Mouse (Mus musculus): ENCODE measurements around the gene Fem1b. TPM values are rescaled to one million over a fixed set of nuclear protein-coding genes. Genes with fewer than 3 reads are reported as not detected.

The Fem1b gene
- polyA plus RNA-seq, 1 experiment from 2014 or later: 34.5 TPM

DNA sequence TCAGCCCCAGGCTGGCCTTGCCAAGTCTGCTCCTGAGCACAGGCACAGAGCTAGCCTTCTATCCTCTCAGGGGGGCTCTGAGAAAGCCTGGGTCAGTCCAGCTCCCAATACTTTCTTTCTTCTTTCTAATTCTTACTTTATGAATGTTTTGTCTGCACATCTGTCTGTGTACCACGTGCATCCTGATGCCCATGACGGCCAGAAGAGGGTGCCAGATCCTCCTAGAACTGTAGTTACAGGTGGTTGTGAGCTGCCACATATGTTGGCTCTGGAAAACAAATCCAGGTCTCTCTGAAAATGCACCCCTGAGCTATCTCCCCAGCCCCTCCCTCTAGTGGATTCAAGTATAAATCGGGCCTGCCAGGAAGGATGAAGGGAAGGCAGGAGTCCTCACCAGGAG lies 52.1 kb downstream of the Fem1b start:
- Histone ChIP-seq H3K27ac (replicated peaks) (no peak overlapping the region), H3K27me3 (ENCODE audit: low read depth, poor library complexity, severe bottlenecking) (peaks cover 16% of the 10 kb centered on the region), H3K9me3 (replicated peaks) (no peaks in the 10 kb centered on the region), H3K4me1 (peaks cover 8% of the 10 kb centered on the region), H3K4me3 (no peak overlapping the region), H3K36me3 (no peaks in the 10 kb centered on the region)
- WGBS: 62% methylated on average over 3 of the region's 3 CpGs
- DNase-seq (ENCODE audit: low spot score): no peak

DNA sequence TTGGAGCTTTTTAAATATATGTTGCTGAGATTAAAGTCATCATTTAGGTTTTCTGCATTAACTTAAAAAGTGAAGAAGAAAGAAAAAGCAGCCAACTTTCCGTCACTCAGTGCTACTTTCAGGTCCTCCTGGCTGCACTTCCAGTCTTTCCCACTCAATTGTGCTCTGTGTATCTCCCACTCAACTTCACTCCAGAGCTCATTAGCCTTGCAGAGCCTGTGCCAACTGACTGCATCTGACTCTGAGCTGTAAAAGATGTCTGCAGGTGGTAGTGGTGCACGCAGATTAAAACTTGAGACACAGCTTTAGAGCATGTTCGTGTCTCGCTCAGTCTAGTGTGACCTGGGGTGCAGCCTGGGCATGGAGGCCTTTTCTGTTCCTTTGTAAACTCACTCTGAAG lies 53.4 kb downstream of the Fem1b start:
- Histone ChIP-seq H3K36me3 (no peaks in the 10 kb centered on the region), H3K4me3 (no peak overlapping the region), H3K9me3 (replicated peaks) (no peaks in the 10 kb centered on the region), H3K4me1 (peaks cover 2% of the 10 kb centered on the region), H3K27me3 (ENCODE audit: low read depth, poor library complexity, severe bottlenecking) (0 out of 2 replicates have a peak, but pooled peaks cover 6% of the 10 kb centered on the region), H3K27ac (replicated peaks) (no peak overlapping the region)
- 86% methylated on average over 4 of the region's 4 CpGs for WGBS
- DNase-seq (ENCODE audit: low spot score): no peak

DNA sequence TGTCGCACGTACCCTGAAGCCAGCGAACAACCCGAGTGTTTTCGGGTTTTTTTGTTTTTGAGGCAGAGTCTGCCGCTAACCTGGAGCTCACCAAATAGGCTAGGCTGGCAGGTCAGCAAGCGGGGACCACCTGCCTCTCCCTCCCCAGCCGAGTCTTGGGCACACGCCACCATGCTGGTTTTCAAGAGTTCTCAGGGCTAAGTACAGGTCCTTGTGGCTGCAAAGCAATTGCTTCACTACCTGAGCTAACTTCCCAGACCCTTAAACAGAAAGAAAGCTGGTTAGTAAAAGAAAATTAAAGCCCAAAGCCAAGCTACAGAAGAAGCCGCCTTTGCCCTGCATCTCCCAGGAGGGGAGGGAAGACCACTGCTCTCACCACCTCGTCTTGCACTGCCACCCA lies 61.4 kb downstream of the Fem1b start:
- no peak overlapping the region for H3K4me3 ChIP-seq
- WGBS: 85% methylated on average over 11 of the region's 11 CpGs
- peaks cover 4% of the 10 kb centered on the region; the same call in 1 of the 2 replicates for H3K4me1 ChIP-seq
- no peaks in the 10 kb centered on the region for H3K36me3 ChIP-seq
- no peak overlapping the region for H3K27ac ChIP-seq (replicated peaks)
- no peaks in the 10 kb centered on the region for H3K27me3 ChIP-seq (ENCODE audit: low read depth, poor library complexity, severe bottlenecking)
- DNase-seq (ENCODE audit: low spot score): no peak
- H3K9me3 ChIP-seq (replicated peaks): peaks cover 4% of the 10 kb centered on the region

DNA sequence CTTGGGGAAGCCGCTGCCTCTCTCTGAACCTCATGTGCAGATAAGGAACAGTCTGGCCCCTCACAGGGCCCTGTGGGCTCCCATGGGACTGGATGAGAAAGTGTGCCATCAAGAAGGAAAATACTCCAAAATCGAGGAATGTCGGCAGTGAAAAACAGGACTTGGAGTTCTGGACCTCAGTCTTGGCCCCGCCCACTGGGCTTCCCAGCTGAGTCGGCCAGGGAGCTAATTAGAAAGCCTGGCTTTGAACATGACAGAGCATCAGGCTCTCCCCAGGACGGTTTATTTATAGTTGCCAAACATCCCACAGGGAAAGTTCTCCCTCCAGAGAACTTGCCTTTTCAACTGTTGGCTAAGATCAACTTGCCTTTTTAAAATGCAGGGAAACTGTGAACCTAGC lies 62.1 kb downstream of the Fem1b start:
- peaks cover 4% of the 10 kb centered on the region; the same call in 1 of the 2 replicates for H3K4me1 ChIP-seq
- no peak for DNase-seq (ENCODE audit: low spot score)
- H3K36me3 ChIP-seq: no peaks in the 10 kb centered on the region
- no peak overlapping the region for H3K4me3 ChIP-seq
- no peaks in the 10 kb centered on the region for H3K27me3 ChIP-seq (ENCODE audit: low read depth, poor library complexity, severe bottlenecking)
- H3K9me3 ChIP-seq (replicated peaks): peaks cover 4% of the 10 kb centered on the region
- no peak overlapping the region for H3K27ac ChIP-seq (replicated peaks)
- 71% methylated on average over 6 of the region's 6 CpGs for WGBS

DNA sequence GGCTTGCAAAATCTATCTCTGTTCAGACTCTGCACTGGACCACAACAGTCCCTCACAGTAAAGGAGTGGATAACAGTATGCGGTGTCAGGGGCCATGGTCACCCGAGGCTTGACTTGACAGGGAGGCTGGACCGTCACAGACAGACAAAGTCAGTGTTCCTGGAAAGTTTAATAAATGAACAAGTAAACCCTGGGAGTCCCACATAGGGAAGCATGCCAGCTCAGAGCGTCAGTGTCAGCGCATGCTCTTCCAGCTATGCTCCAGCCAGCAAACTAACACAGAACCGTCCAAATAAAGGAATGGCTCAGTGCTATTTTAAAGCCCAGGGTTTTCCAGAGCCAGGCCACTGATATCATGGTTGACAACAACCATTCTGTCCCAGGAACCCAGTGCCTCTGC lies 65.1 kb downstream of the Fem1b start:
- WGBS: 89% methylated on average over 6 of the region's 6 CpGs
- Histone ChIP-seq H3K27ac (replicated peaks) (0 out of 2 replicates have a peak overlapping the region, but pooled peaks have one; percentile 6), H3K36me3 (no peaks in the 10 kb centered on the region), H3K4me3 (no peak overlapping the region), H3K27me3 (ENCODE audit: low read depth, poor library complexity, severe bottlenecking) (no peaks in the 10 kb centered on the region), H3K4me1 (peaks cover 4% of the 10 kb centered on the region; the same call in 1 of the 2 replicates), H3K9me3 (replicated peaks) (peaks cover 4% of the 10 kb centered on the region)
- DNase-seq (ENCODE audit: low spot score): no peak

DNA sequence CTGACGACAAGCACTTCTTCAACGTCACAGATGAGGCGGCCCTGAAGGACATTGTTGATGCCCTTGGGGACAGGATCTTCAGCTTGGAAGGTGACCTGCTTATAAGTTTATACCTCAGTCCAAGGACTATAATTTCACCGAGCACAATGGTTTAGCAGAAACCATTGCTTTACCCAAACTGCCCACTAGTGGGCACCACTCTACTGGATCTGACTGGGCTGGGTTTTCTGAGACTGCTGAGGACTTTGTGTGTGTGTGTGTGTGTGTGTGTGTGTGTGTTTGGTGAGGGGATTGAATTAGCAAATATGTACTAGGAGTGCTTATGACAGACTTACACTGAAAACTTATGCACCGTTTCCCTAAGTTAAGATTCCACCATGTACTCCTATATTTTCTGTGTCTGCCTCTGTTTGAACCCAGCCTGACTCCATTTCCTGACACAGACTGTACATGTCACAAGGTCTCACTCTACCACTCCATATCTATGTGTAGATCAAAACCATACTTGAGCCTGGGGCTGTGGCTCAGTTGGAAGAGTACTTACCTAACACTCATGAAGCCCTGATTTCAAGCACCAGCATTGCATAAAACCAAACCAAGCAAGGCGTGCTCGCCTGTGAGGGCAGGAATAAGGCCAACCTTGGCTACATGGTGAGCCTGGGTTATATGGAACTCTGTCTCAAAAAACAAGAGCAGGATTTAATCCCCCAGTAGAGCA lies 67.0 kb downstream of the Fem1b start:
- DNase-seq (ENCODE audit: low spot score): peak; percentile 57
- H3K27ac ChIP-seq (replicated peaks): no peak overlapping the region
- WGBS: 53% methylated on average over 7 of the region's 7 CpGs
- no peaks in the 10 kb centered on the region for H3K36me3 ChIP-seq
- peaks cover 4% of the 10 kb centered on the region; the same call in 1 of the 2 replicates for H3K4me1 ChIP-seq
- no peak overlapping the region for H3K4me3 ChIP-seq
- H3K27me3 ChIP-seq (ENCODE audit: low read depth, poor library complexity, severe bottlenecking): no peaks in the 10 kb centered on the region
- peaks cover 4% of the 10 kb centered on the region for H3K9me3 ChIP-seq (replicated peaks)

Other genes with a start within 250 kb of the Fem1b start
- 2.3 and 3.4 TPM in 2 replicates for gene Itga11, start 134.1 kb downstream of the Fem1b start, polyA plus RNA-seq (2016; fragmentation: Nextera tagmentation; extraction: Ambion mirVana)
- 10.2 and 13.3 TPM in 2 replicates for gene Cln6, start 26.9 kb upstream of the Fem1b start, polyA plus RNA-seq (2016; fragmentation: Nextera tagmentation; extraction: Ambion mirVana)
- gene Calml4, start 46.1 kb upstream of the Fem1b start, polyA plus RNA-seq (2016; fragmentation: Nextera tagmentation; extraction: Ambion mirVana): 0.36 and 0.60 TPM in 2 replicates
- 56.8 and 63.6 TPM in 2 replicates for gene Pias1, start 176.0 kb upstream of the Fem1b start, polyA plus RNA-seq (2016; fragmentation: Nextera tagmentation; extraction: Ambion mirVana)

All from midbrain, embryonic 10.5 days (tissue).